Mouse (Mus musculus) neural tube, embryonic 14.5 days (tissue): ENCODE data around the gene Gm17482. TPM values are rescaled to one million over a fixed set of nuclear protein-coding genes. Genes with fewer than 3 reads are reported as not detected.

Experiments used
- ATAC-seq: fragments of 200-750 bp; cut with Nextera tagmentation; 2 replicates; pipeline ENCODE4 v1.8.0; 2017; ENCODE audit warnings: low read depth, mild to moderate bottlenecking, moderate TSS enrichment, moderate library complexity
- H3K27ac ChIP-seq: fragments of 300-500 bp; sonication (generic); 2 replicates; pipeline ENCODE4 v1.5.1; 2014; ENCODE audit warnings: low read depth, mild to moderate bottlenecking, control low read depth, low read length, moderate library complexity, mixed read lengths
- H3K27me3 ChIP-seq: fragments of 300-500 bp; sonication (generic); 2 replicates; pipeline ENCODE4 v1.6.1; 2014; ENCODE audit warnings: low read length; ENCODE audit not compliant: control insufficient read depth, insufficient read depth
- H3K36me3 ChIP-seq: fragments of 300-500 bp; sonication (generic); 2 replicates; pipeline ENCODE4 v1.6.1; 2014; ENCODE audit warnings: low read length, mixed read lengths; ENCODE audit not compliant: control insufficient read depth, insufficient read depth
- H3K4me1 ChIP-seq: fragments of 300-500 bp; sonication (generic); 2 replicates; pipeline ENCODE4 v1.6.1; 2014; ENCODE audit warnings: low read length; ENCODE audit not compliant: control insufficient read depth, insufficient read depth
- H3K4me2 ChIP-seq: fragments of 300-500 bp; sonication (generic); 2 replicates; pipeline ENCODE4 v1.6.1; 2014; ENCODE audit warnings: mild to moderate bottlenecking, low read depth, low read length, control low read depth
- H3K4me3 ChIP-seq: fragments of 300-500 bp; sonication (generic); 2 replicates; pipeline ENCODE4 v1.5.1; 2014; ENCODE audit warnings: low read depth, low read length, control low read depth, mixed read lengths
- H3K9ac ChIP-seq: fragments of 300-500 bp; sonication (generic); replicated peaks from 2 replicates; pipeline ENCODE4 v1.6.1; 2014; ENCODE audit warnings: low read depth, mild to moderate bottlenecking, control low read depth, low read length, mixed read lengths
- H3K9me3 ChIP-seq: fragments of 300-500 bp; sonication (generic); 2 replicates; pipeline ENCODE4 v1.6.1; 2016; ENCODE audit warnings: low read length; ENCODE audit not compliant: control insufficient read depth
- WGBS: fragments of 180-500 bp; shearing (Covaris S2); extraction: QIAGEN DNeasy Blood & Tissue Kit; methylation state at CpG from one replicate; pipeline ENCODE4 v1.1.7; 2014; 5-methylcytosine and 5-hydroxymethylcytosine counted together
- polyA plus RNA-seq: library from polyadenylated mRNA; unstranded; fragments of >200 nt; fragmentation: Nextera tagmentation; extraction: Ambion mirVana; gene quantifications from 2 replicates; pipeline ENCODE4 v1.2.1, GENCODE M21; 2014

The Gm17482 gene
- polyA plus RNA-seq, 1 experiment from 2014 or later = not detected

GRCm38 (mm10) chr6:115292621-115293020 lies 65.5 kb downstream of the Gm17482 start:
- Histone ChIP-seq H3K4me3 (no peak overlapping the region), H3K4me2 (no peak overlapping the region), H3K4me1 (no peaks in the 10 kb centered on the region), H3K27ac (no peak overlapping the region), H3K36me3 (no peaks in the 10 kb centered on the region), H3K27me3 (no peaks in the 10 kb centered on the region), H3K9me3 (no peaks in the 10 kb centered on the region), H3K9ac (no peak overlapping the region)
- ATAC-seq = no peak
- WGBS = 79% methylated on average over 6 of the region's 6 CpGs

- ATAC-seq = no peak
- H3K9me3 ChIP-seq = no peaks in the 10 kb centered on the region
- 76% methylated on average over 2 of the region's 2 CpGs for WGBS
Measured at GRCm38 (mm10) chr6:115293877-115294276, 66.7 kb downstream of the Gm17482 start.

GRCm38 (mm10) chr6:115307134-115307533 lies 80.0 kb downstream of the Gm17482 start:
- no peak overlapping the region for H3K9ac ChIP-seq
- H3K27ac ChIP-seq = no peak overlapping the region
- no peaks in the 10 kb centered on the region for H3K9me3 ChIP-seq
- no peak overlapping the region for H3K4me3 ChIP-seq
- no peak overlapping the region for H3K4me2 ChIP-seq
- H3K36me3 ChIP-seq = no peaks in the 10 kb centered on the region
- ATAC-seq = no peak
- H3K4me1 ChIP-seq = no peaks in the 10 kb centered on the region
- H3K27me3 ChIP-seq = no peaks in the 10 kb centered on the region
- WGBS = 63% methylated on average over 2 of the region's 2 CpGs

More at GRCm38 (mm10) chr6:115293877-115294276, 66.7 kb downstream of the Gm17482 start:
- H3K36me3 ChIP-seq = no peaks in the 10 kb centered on the region
- no peak overlapping the region for H3K4me2 ChIP-seq
- no peak overlapping the region for H3K4me3 ChIP-seq
- no peaks in the 10 kb centered on the region for H3K27me3 ChIP-seq
- no peak overlapping the region for H3K9ac ChIP-seq
- H3K4me1 ChIP-seq = no peaks in the 10 kb centered on the region
- H3K27ac ChIP-seq = no peak overlapping the region

Other genes starting within 250 kb of the Gm17482 start
- 51.5 and 55.8 TPM in 2 replicates for gene Tamm41, start 189.5 kb upstream of the Gm17482 start, polyA plus RNA-seq
- 59.8 and 81.4 TPM in 2 replicates for gene Syn2, start 92.4 kb upstream of the Gm17482 start, polyA plus RNA-seq
- 17.0 and 32.1 TPM in 2 replicates for gene Timp4, start 24.9 kb downstream of the Gm17482 start, polyA plus RNA-seq
- 0.40 and 0.90 TPM in 2 replicates for gene Pparg, start 133.6 kb downstream of the Gm17482 start, polyA plus RNA-seq